Mouse (Mus musculus) neural tube, embryonic 10.5 days (tissue): Measurements from ENCODE around the gene Tle3.

Source experiments
- DNase-seq: peaks from one replicate; pipeline ENCODE4 v3.0.0-alpha.2; 2017; ENCODE audit warnings: low spot score; ENCODE audit errors: extremely low spot score

The Tle3 gene

GRCm38 (mm10) chr9:61358933-61359332 lies 13.2 kb upstream of the Tle3 start:
- no peak for DNase-seq

GRCm38 (mm10) chr9:61359741-61360140 lies 12.4 kb upstream of the Tle3 start:
- DNase-seq = no peak

- no peak for DNase-seq
These were observed 12.0 kb upstream of the Tle3 start for GRCm38 (mm10) chr9:61360163-61360562.

- DNase-seq = peak; percentile 90
These were observed 11.2 kb upstream of the Tle3 start for GRCm38 (mm10) chr9:61360727-61361631.

- DNase-seq = no peak
These were observed 9.0 kb upstream of the Tle3 start for GRCm38 (mm10) chr9:61363194-61363593.

- no peak for DNase-seq
These were observed 6.1 kb upstream of the Tle3 start for GRCm38 (mm10) chr9:61366108-61366507.

- DNase-seq = no peak
These were observed 5.0 kb upstream of the Tle3 start for GRCm38 (mm10) chr9:61367156-61367555.

- DNase-seq = peak; percentile 44
These were observed 4.2 kb upstream of the Tle3 start for GRCm38 (mm10) chr9:61367857-61368566.

- DNase-seq = peak; percentile 86
These were observed 3.5 kb upstream of the Tle3 start for GRCm38 (mm10) chr9:61368567-61369240.

- DNase-seq = peak; percentile 86
These were observed 2.6 kb upstream of the Tle3 start for GRCm38 (mm10) chr9:61369316-61370273.

GRCm38 (mm10) chr9:61370454-61370888 lies 1.7 kb upstream of the Tle3 start:
- DNase-seq = peak; percentile 100

- DNase-seq = peak; percentile 84
These were observed 1.0 kb upstream of the Tle3 start for GRCm38 (mm10) chr9:61370889-61371754.

GRCm38 (mm10) chr9:61372510-61372975 lies 377 bp downstream of the Tle3 start:
- peak; percentile 75 for DNase-seq

- peak; percentile 79 for DNase-seq
These were observed 939 bp downstream of the Tle3 start for GRCm38 (mm10) chr9:61372976-61373633.

GRCm38 (mm10) chr9:61373634-61373941 lies 1.4 kb downstream of the Tle3 start:
- no peak for DNase-seq

- peak; percentile 87 for DNase-seq
These were observed 2.1 kb downstream of the Tle3 start for GRCm38 (mm10) chr9:61373942-61374900.

GRCm38 (mm10) chr9:61375002-61375401 lies 2.8 kb downstream of the Tle3 start:
- no peak for DNase-seq
